Mouse (Mus musculus): ENCODE measurements around the gene Prdm1. TPM values are rescaled to one million over a fixed set of nuclear protein-coding genes. Genes with fewer than 3 reads are reported as not detected.

The Prdm1 gene
- polyA plus RNA-seq, 1 experiment from 2014 or later: 0.63 TPM

GRCm38 (mm10) chr10:44490899-44491422 lies 37.3 kb downstream of the Prdm1 start:
- no peaks in the 10 kb centered on the region for H3K9me3 ChIP-seq (replicated peaks)
- 67% methylated on average over 5 of the region's 5 CpGs for WGBS
- H3K4me2 ChIP-seq: no peak overlapping the region
- H3K27me3 ChIP-seq (replicated peaks): no peaks in the 10 kb centered on the region
- H3K36me3 ChIP-seq: no peaks in the 10 kb centered on the region
- H3K27ac ChIP-seq (replicated peaks): no peak overlapping the region
- H3K9ac ChIP-seq (replicated peaks): no peak overlapping the region
- no peaks in the 10 kb centered on the region for H3K4me1 ChIP-seq
- no peak overlapping the region for H3K4me3 ChIP-seq (replicated peaks)
- no peak for ATAC-seq (ENCODE audit: low FRiP score)

GRCm38 (mm10) chr10:44487132-44487531 lies 41.2 kb downstream of the Prdm1 start:
- H3K4me1 ChIP-seq: no peaks in the 10 kb centered on the region
- no peak overlapping the region for H3K9ac ChIP-seq (replicated peaks)
- no peak overlapping the region for H3K4me2 ChIP-seq
- H3K4me3 ChIP-seq (replicated peaks): no peak overlapping the region
- ATAC-seq (ENCODE audit: low FRiP score): no peak
- H3K27me3 ChIP-seq (replicated peaks): no peaks in the 10 kb centered on the region
- WGBS: 96% methylated on average over 10 of the region's 11 CpGs
- no peaks in the 10 kb centered on the region for H3K36me3 ChIP-seq
- no peak overlapping the region for H3K27ac ChIP-seq (replicated peaks)
- H3K9me3 ChIP-seq (replicated peaks): no peaks in the 10 kb centered on the region

GRCm38 (mm10) chr10:44484077-44484476 lies 44.2 kb downstream of the Prdm1 start:
- Histone ChIP-seq H3K9me3 (replicated peaks) (no peaks in the 10 kb centered on the region), H3K27me3 (replicated peaks) (0 out of 2 replicates have a peak, but pooled peaks cover 4% of the 10 kb centered on the region), H3K27ac (replicated peaks) (no peak overlapping the region), H3K36me3 (no peaks in the 10 kb centered on the region), H3K4me1 (no peaks in the 10 kb centered on the region), H3K4me3 (replicated peaks) (no peak overlapping the region), H3K4me2 (no peak overlapping the region), H3K9ac (replicated peaks) (no peak overlapping the region)
- no peak for ATAC-seq (ENCODE audit: low FRiP score)
- 87% methylated on average over 5 of the region's 5 CpGs for WGBS

GRCm38 (mm10) chr10:44483116-44483515 lies 45.2 kb downstream of the Prdm1 start:
- H3K36me3 ChIP-seq: no peaks in the 10 kb centered on the region
- no peak overlapping the region for H3K4me2 ChIP-seq
- no peaks in the 10 kb centered on the region for H3K9me3 ChIP-seq (replicated peaks)
- H3K27me3 ChIP-seq (replicated peaks): peaks cover 4% of the 10 kb centered on the region; the same call in 1 of the 2 replicates
- H3K4me1 ChIP-seq: no peaks in the 10 kb centered on the region
- H3K4me3 ChIP-seq (replicated peaks): no peak overlapping the region
- H3K9ac ChIP-seq (replicated peaks): no peak overlapping the region
- no peak overlapping the region for H3K27ac ChIP-seq (replicated peaks)
- 35% methylated on average over 6 of the region's 6 CpGs for WGBS
- no peak for ATAC-seq (ENCODE audit: low FRiP score)

- H3K9ac ChIP-seq (replicated peaks): no peak overlapping the region
- H3K9me3 ChIP-seq (replicated peaks): no peaks in the 10 kb centered on the region
- no peak overlapping the region for H3K4me2 ChIP-seq
- no peak for ATAC-seq (ENCODE audit: low FRiP score)
- no peak overlapping the region for H3K27ac ChIP-seq (replicated peaks)
- 84% methylated on average over 5 of the region's 5 CpGs for WGBS
- H3K27me3 ChIP-seq (replicated peaks): peaks cover 4% of the 10 kb centered on the region; the same call in 1 of the 2 replicates
- H3K4me3 ChIP-seq (replicated peaks): no peak overlapping the region
- no peaks in the 10 kb centered on the region for H3K36me3 ChIP-seq
- no peaks in the 10 kb centered on the region for H3K4me1 ChIP-seq
Measured at GRCm38 (mm10) chr10:44481379-44481778, 46.9 kb downstream of the Prdm1 start.

GRCm38 (mm10) chr10:44479286-44479685 lies 49.0 kb downstream of the Prdm1 start:
- no peaks in the 10 kb centered on the region for H3K9me3 ChIP-seq (replicated peaks)
- ATAC-seq (ENCODE audit: low FRiP score): no peak
- no peaks in the 10 kb centered on the region for H3K4me1 ChIP-seq
- no peak overlapping the region for H3K4me2 ChIP-seq
- no peak overlapping the region for H3K9ac ChIP-seq (replicated peaks)
- peaks cover 4% of the 10 kb centered on the region; the same call in 1 of the 2 replicates for H3K27me3 ChIP-seq (replicated peaks)
- H3K36me3 ChIP-seq: no peaks in the 10 kb centered on the region
- no peak overlapping the region for H3K4me3 ChIP-seq (replicated peaks)
- WGBS: 15% methylated on average over 6 of the region's 6 CpGs
- no peak overlapping the region for H3K27ac ChIP-seq (replicated peaks)

- no peak for ATAC-seq (ENCODE audit: low FRiP score)
Measured at GRCm38 (mm10) chr10:44478091-44478490, 50.2 kb downstream of the Prdm1 start.

GRCm38 (mm10) chr10:44477240-44477639 lies 51.1 kb downstream of the Prdm1 start:
- WGBS: 88% methylated on average over 8 of the region's 8 CpGs
- Histone ChIP-seq H3K4me3 (replicated peaks) (no peak overlapping the region), H3K4me1 (no peaks in the 10 kb centered on the region), H3K4me2 (no peak overlapping the region), H3K36me3 (no peaks in the 10 kb centered on the region), H3K27me3 (replicated peaks) (peaks cover 4% of the 10 kb centered on the region; the same call in 1 of the 2 replicates), H3K9me3 (replicated peaks) (no peaks in the 10 kb centered on the region), H3K9ac (replicated peaks) (no peak overlapping the region), H3K27ac (replicated peaks) (no peak overlapping the region)
- ATAC-seq (ENCODE audit: low FRiP score): no peak

More at GRCm38 (mm10) chr10:44478091-44478490, 50.2 kb downstream of the Prdm1 start:
- Histone ChIP-seq H3K9ac (replicated peaks) (no peak overlapping the region), H3K4me1 (no peaks in the 10 kb centered on the region), H3K4me3 (replicated peaks) (no peak overlapping the region), H3K4me2 (no peak overlapping the region), H3K9me3 (replicated peaks) (no peaks in the 10 kb centered on the region), H3K27ac (replicated peaks) (no peak overlapping the region), H3K36me3 (no peaks in the 10 kb centered on the region), H3K27me3 (replicated peaks) (peaks cover 4% of the 10 kb centered on the region; the same call in 1 of the 2 replicates)
- 70% methylated on average over 5 of the region's 5 CpGs for WGBS

- Histone ChIP-seq H3K36me3 (no peaks in the 10 kb centered on the region), H3K4me1 (no peaks in the 10 kb centered on the region), H3K27me3 (replicated peaks) (peaks cover 4% of the 10 kb centered on the region; the same call in 1 of the 2 replicates), H3K9me3 (replicated peaks) (no peaks in the 10 kb centered on the region), H3K9ac (replicated peaks) (no peak overlapping the region), H3K27ac (replicated peaks) (no peak overlapping the region), H3K4me3 (replicated peaks) (no peak overlapping the region), H3K4me2 (no peak overlapping the region)
- ATAC-seq (ENCODE audit: low FRiP score): no peak
- WGBS: 76% methylated on average over 13 of the region's 13 CpGs
Measured at GRCm38 (mm10) chr10:44476523-44476922, 51.8 kb downstream of the Prdm1 start.

GRCm38 (mm10) chr10:44475376-44475775 lies 52.9 kb downstream of the Prdm1 start:
- Histone ChIP-seq H3K9ac (replicated peaks) (no peak overlapping the region), H3K4me3 (replicated peaks) (no peak overlapping the region), H3K36me3 (no peaks in the 10 kb centered on the region), H3K4me2 (no peak overlapping the region), H3K4me1 (no peaks in the 10 kb centered on the region), H3K27ac (replicated peaks) (no peak overlapping the region), H3K27me3 (replicated peaks) (no peaks in the 10 kb centered on the region; the same call in 1 of the 2 replicates), H3K9me3 (replicated peaks) (no peaks in the 10 kb centered on the region)
- no peak for ATAC-seq (ENCODE audit: low FRiP score)
- 87% methylated on average over 3 of the region's 3 CpGs for WGBS

- no peaks in the 10 kb centered on the region; the same call in 1 of the 2 replicates for H3K27me3 ChIP-seq (replicated peaks)
- no peaks in the 10 kb centered on the region for H3K9me3 ChIP-seq (replicated peaks)
- H3K4me2 ChIP-seq: no peak overlapping the region
- no peaks in the 10 kb centered on the region for H3K36me3 ChIP-seq
- no peak overlapping the region for H3K4me3 ChIP-seq (replicated peaks)
- no peak for ATAC-seq (ENCODE audit: low FRiP score)
- WGBS: 34% methylated on average over 10 of the region's 10 CpGs
- no peaks in the 10 kb centered on the region for H3K4me1 ChIP-seq
- no peak overlapping the region for H3K27ac ChIP-seq (replicated peaks)
- no peak overlapping the region for H3K9ac ChIP-seq (replicated peaks)
Measured at GRCm38 (mm10) chr10:44474256-44474655, 54.0 kb downstream of the Prdm1 start.

- no peak for ATAC-seq (ENCODE audit: low FRiP score)
- Histone ChIP-seq H3K36me3 (no peaks in the 10 kb centered on the region), H3K27me3 (replicated peaks) (peaks cover 13% of the 10 kb centered on the region), H3K4me1 (no peaks in the 10 kb centered on the region), H3K27ac (replicated peaks) (no peak overlapping the region), H3K4me2 (no peak overlapping the region), H3K9ac (replicated peaks) (no peak overlapping the region), H3K9me3 (replicated peaks) (no peaks in the 10 kb centered on the region), H3K4me3 (replicated peaks) (no peak overlapping the region)
- 48% methylated on average over 8 of the region's 8 CpGs for WGBS
Measured at GRCm38 (mm10) chr10:44465618-44466017, 62.7 kb downstream of the Prdm1 start.

All from neural tube, embryonic 15.5 days (tissue).